Mouse (Mus musculus) CH12F3 (cell line): ENCODE data around the gene Zyg11b.

Experiments
- in situ Hi-C: fragments of 300-500 bp; cut with MboI; formaldehyde crosslinking; loops from 2 replicates; pipeline ENCODE4 v1.14.3; 2020; ENCODE audit warnings: low sequenced_read_pairs

Gene Zyg11b

GRCm38 (mm10) chr4:108300670-108301373 lies at the start of gene Zyg11b:
TSS of gene Zyg11b (minus strand) at chr4:108301096.
- in situ Hi-C loops: no loop called here

- in situ Hi-C loops: no loop called here
These were observed 49.1 kb upstream of the Zyg11b start for GRCm38 (mm10) chr4:108349836-108350547.

- in situ Hi-C loops: no loop called here
These were observed 48.2 kb upstream of the Zyg11b start for GRCm38 (mm10) chr4:108349064-108349463.

- in situ Hi-C loops: no loop called here
These were observed 47.5 kb upstream of the Zyg11b start for GRCm38 (mm10) chr4:108348256-108348875.

- in situ Hi-C loops: no loop called here
These were observed 46.2 kb upstream of the Zyg11b start for GRCm38 (mm10) chr4:108347111-108347510.

- in situ Hi-C loops: no loop called here
These were observed 44.9 kb upstream of the Zyg11b start for GRCm38 (mm10) chr4:108345826-108346225.

GRCm38 (mm10) chr4:108344631-108345083 lies 43.8 kb upstream of the Zyg11b start:
- in situ Hi-C loops: no loop called here

- in situ Hi-C loops: no loop called here
These were observed 38.4 kb upstream of the Zyg11b start for GRCm38 (mm10) chr4:108339277-108339690.

GRCm38 (mm10) chr4:108338811-108339210 lies 37.9 kb upstream of the Zyg11b start:
- in situ Hi-C loops: no loop called here

- in situ Hi-C loops: no loop called here
These were observed 37.4 kb upstream of the Zyg11b start for GRCm38 (mm10) chr4:108338321-108338733.

- in situ Hi-C loops: no loop called here
These were observed 36.9 kb upstream of the Zyg11b start for GRCm38 (mm10) chr4:108337817-108338216.

- in situ Hi-C loops: no loop called here
These were observed 35.9 kb upstream of the Zyg11b start for GRCm38 (mm10) chr4:108336765-108337164.

GRCm38 (mm10) chr4:108335413-108335812 lies 34.5 kb upstream of the Zyg11b start:
- in situ Hi-C loops: no loop called here

GRCm38 (mm10) chr4:108332041-108332440 lies 31.1 kb upstream of the Zyg11b start:
- in situ Hi-C loops: no loop called here

GRCm38 (mm10) chr4:108329840-108330239 lies 28.9 kb upstream of the Zyg11b start:
- in situ Hi-C loops: no loop called here

- in situ Hi-C loops: no loop called here
These were observed 27.0 kb upstream of the Zyg11b start, which contains the start of gene Coa7 for GRCm38 (mm10) chr4:108327730-108328484. TSS of gene Coa7 (plus strand) at chr4:108328140.

GRCm38 (mm10) chr4:108327071-108327579 lies 26.2 kb upstream of the Zyg11b start:
- in situ Hi-C loops: no loop called here

- in situ Hi-C loops: no loop called here
These were observed 22.7 kb upstream of the Zyg11b start for GRCm38 (mm10) chr4:108323588-108323987.

- in situ Hi-C loops: no loop called here
These were observed 19.9 kb upstream of the Zyg11b start for GRCm38 (mm10) chr4:108320627-108321380.

- in situ Hi-C loops: no loop called here
These were observed 18.9 kb upstream of the Zyg11b start for GRCm38 (mm10) chr4:108319747-108320146.
